Mouse (Mus musculus) bone marrow, adult 2 months (tissue): ENCODE measurements around the gene Helb.

Experiments
- CTCF ChIP-seq: fragments of 200-500 bp; IDR thresholded peaks from 2 replicates; pipeline ENCODE4 v1.5.1; 2011; ENCODE audit warnings: low read length, control low read depth; ENCODE audit not compliant: control insufficient read depth, insufficient read depth
- POLR2A ChIP-seq: fragments of 200-500 bp; IDR thresholded peaks from 2 replicates; pipeline ENCODE4 v1.6.1; 2011; ENCODE audit warnings: low read depth, mild to moderate bottlenecking, control low read depth, low read length, borderline replicate concordance; ENCODE audit not compliant: control insufficient read depth

DNA sequence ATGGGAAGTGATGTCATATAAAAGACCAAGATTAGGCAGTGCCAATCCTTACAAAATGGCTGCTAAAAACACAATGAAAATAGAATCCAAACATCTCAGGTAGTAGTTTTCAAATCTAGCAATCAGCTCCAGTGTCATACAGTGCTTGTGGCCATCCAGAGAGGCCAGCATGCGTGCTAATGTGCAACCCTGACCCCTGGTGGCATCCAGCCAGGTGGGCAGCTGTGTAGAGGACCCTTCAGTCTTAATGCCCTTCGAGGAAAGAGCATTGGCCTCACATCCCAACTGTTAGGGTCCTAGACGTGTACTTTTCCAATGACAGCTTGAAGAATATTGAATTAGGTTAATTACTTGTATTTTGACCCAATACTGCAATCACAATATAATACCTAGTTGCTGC, 34.9 kb downstream of the Helb start:
- no peak for TF ChIP-seq POLR2A
- no peak for TF ChIP-seq CTCF
